Mouse (Mus musculus) limb, embryonic 13.5 days (tissue): ENCODE data around the gene Ptpn5. TPM values are rescaled to one million over a fixed set of nuclear protein-coding genes. Genes with fewer than 3 reads are reported as not detected.

Experiments
- ATAC-seq: fragments of 200-750 bp; cut with Nextera tagmentation; 2 replicates; pipeline ENCODE4 v1.8.0; 2017; ENCODE audit warnings: low read depth, moderate number of reproducible peaks, moderate TSS enrichment; ENCODE audit not compliant: low FRiP score
- H3K27ac ChIP-seq: fragments of 300-500 bp; sonication (generic); 2 replicates; pipeline ENCODE4 v1.5.1; 2015; ENCODE audit warnings: inconsistent platforms, mild to moderate bottlenecking, moderate library complexity
- H3K27me3 ChIP-seq: fragments of 300-500 bp; sonication (generic); 2 replicates; pipeline ENCODE4 v1.6.1; 2015; ENCODE audit warnings: mild to moderate bottlenecking, inconsistent platforms
- H3K36me3 ChIP-seq: fragments of 300-500 bp; sonication (generic); 2 replicates; pipeline ENCODE4 v1.6.1; 2015; ENCODE audit warnings: inconsistent platforms, mild to moderate bottlenecking, moderate library complexity
- H3K4me1 ChIP-seq: fragments of 300-500 bp; sonication (generic); 2 replicates; pipeline ENCODE4 v1.6.1; 2015; ENCODE audit warnings: inconsistent platforms
- H3K4me2 ChIP-seq: fragments of 300-500 bp; sonication (generic); replicated peaks from 2 replicates; pipeline ENCODE4 v1.6.1; 2015; ENCODE audit warnings: inconsistent platforms, mild to moderate bottlenecking, moderate library complexity
- H3K4me3 ChIP-seq: fragments of 300-500 bp; sonication (generic); 2 replicates; pipeline ENCODE4 v1.5.1; 2015; ENCODE audit warnings: moderate library complexity, mild to moderate bottlenecking, inconsistent platforms
- H3K9ac ChIP-seq: fragments of 300-500 bp; sonication (generic); 2 replicates; pipeline ENCODE4 v1.6.1; 2015; ENCODE audit warnings: mild to moderate bottlenecking, inconsistent platforms
- H3K9me3 ChIP-seq: fragments of 300-500 bp; sonication (generic); 2 replicates; pipeline ENCODE4 v1.6.1; 2016; ENCODE audit warnings: inconsistent platforms
- WGBS: fragments of 180-500 bp; shearing (Covaris S2); methylation state at CpG from one replicate; pipeline ENCODE4 v1.1.7; 2015; 5-methylcytosine and 5-hydroxymethylcytosine counted together
- polyA plus RNA-seq: library from polyadenylated mRNA; unstranded; fragments of >200 nt; fragmentation: Nextera tagmentation; extraction: Ambion mirVana; gene quantifications from 2 replicates; pipeline ENCODE4 v1.2.1, GENCODE M21; 2015

Ptpn5 gene
- polyA plus RNA-seq, 1 experiment from 2014 or later: 0.38 TPM

DNA sequence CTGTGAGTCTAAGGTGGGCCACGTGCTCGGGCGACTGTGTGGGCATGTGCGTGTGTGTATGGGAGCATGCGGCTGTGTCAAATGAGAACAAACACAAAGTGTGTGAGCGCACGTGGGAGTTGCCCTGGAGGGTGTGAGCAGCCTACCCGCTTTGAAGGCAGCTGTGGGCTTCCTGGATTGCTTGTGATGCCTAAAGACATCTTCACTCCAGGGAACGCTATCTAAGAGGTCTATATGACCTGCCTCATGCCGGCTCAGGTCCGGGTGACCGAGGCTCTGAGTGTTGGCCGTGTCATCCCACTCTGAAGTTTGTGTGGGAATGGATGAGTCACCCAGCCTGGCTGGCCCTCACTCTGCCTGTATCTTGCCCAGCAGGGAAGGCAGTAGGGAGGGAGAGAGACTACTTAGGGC is 24.7 kb downstream of the Ptpn5 start:
- Histone ChIP-seq H3K27ac (no peak overlapping the region), H3K4me1 (no peaks in the 10 kb centered on the region), H3K27me3 (no peaks in the 10 kb centered on the region), H3K9ac (no peak overlapping the region), H3K4me2 (no peak overlapping the region), H3K4me3 (no peak overlapping the region), H3K9me3 (no peaks in the 10 kb centered on the region), H3K36me3 (no peaks in the 10 kb centered on the region)
- no peak for ATAC-seq
- 88% methylated on average over 13 of the region's 13 CpGs for WGBS

DNA sequence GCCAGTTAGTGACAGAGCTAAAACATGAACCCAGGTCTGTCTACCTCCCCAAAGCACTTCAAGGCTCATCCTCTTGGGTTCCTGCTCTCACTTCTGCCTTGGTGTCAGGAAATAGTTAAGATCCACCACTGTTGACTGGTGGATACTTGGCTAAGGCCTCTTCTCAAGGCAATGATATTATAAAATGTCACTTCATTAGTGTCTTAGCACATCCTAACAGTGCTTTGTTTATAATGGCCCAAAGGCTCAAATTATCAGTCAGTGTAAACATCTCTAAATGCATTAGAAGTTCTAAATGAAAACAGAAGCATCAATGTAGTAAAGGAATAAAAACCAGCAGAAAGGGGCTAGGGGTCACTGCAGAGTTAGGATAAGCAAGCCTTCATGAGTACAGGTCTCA is 26.5 kb downstream of the Ptpn5 start:
- no peak for ATAC-seq
- no peaks in the 10 kb centered on the region for H3K27me3 ChIP-seq
- no peak overlapping the region for H3K27ac ChIP-seq
- no peak overlapping the region for H3K4me3 ChIP-seq
- H3K4me1 ChIP-seq: no peaks in the 10 kb centered on the region
- H3K36me3 ChIP-seq: no peaks in the 10 kb centered on the region
- no peak overlapping the region for H3K9ac ChIP-seq
- H3K9me3 ChIP-seq: no peaks in the 10 kb centered on the region
- no peak overlapping the region for H3K4me2 ChIP-seq

DNA sequence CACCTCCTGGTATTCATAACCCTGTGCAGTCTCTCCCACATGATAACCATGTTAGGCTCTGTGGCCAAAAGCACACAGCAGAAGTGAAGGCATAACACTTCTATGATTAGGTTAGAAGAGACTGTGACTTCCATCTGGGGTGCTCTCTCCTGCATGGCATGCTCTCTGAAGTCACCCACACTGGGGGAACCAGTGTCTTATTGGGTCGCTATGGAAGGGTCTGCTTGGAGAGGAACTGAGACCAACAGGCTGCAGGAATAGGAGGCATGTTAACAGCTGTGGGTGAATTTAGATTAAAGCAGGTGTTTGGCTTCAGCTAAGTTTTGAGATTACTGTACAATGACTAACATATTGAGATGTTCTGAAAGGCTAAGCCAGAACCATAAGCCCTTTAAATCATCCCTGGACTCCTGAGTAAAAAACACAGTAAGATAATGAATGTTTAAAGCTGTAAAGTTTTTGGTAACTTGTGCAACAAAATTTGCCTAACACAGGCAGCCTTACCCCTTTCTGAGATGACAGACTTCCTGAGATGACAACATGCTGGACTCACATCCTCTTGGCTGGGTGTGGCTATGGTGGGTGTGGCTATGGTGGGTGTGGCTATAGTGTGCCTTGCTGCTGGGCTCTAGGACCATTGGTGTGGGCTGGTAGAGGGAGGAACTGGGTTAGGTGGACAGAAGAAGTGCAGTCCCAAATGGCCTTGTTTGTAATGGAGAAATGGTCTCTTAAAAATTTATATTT is 29.6 kb downstream of the Ptpn5 start:
- Histone ChIP-seq H3K9me3 (no peaks in the 10 kb centered on the region), H3K4me1 (no peaks in the 10 kb centered on the region), H3K4me3 (no peak overlapping the region), H3K36me3 (no peaks in the 10 kb centered on the region), H3K27me3 (no peaks in the 10 kb centered on the region), H3K27ac (no peak overlapping the region), H3K9ac (no peak overlapping the region), H3K4me2 (no peak overlapping the region)
- WGBS: 77% methylated on average over 1 of the region's 1 CpGs
- ATAC-seq: no peak

DNA sequence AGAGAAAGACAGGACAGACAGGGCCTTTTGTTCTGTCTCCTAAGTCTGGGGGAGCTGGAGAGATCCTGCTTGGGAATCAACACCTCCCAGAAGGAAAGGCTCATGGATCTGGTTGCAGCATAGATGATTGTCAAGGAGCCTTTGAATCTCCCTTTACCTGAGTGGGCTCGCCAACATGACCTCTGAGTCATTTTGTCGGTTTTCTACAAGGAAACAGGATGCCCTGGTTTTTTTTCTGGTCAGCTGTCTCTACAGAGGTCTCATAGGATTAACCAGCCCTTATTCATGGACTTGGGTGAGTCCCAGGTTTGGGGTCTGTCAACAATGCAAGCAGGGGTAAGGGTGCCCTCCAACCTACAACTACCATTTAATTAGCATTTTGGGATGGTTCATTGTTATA is 30.5 kb downstream of the Ptpn5 start:
- ATAC-seq: no peak
- H3K4me2 ChIP-seq: no peak overlapping the region
- H3K4me1 ChIP-seq: no peaks in the 10 kb centered on the region
- WGBS: 71% methylated on average over 2 of the region's 2 CpGs
- H3K9me3 ChIP-seq: no peaks in the 10 kb centered on the region
- no peaks in the 10 kb centered on the region for H3K36me3 ChIP-seq
- no peak overlapping the region for H3K9ac ChIP-seq
- H3K27me3 ChIP-seq: no peaks in the 10 kb centered on the region
- no peak overlapping the region for H3K4me3 ChIP-seq
- H3K27ac ChIP-seq: no peak overlapping the region

DNA sequence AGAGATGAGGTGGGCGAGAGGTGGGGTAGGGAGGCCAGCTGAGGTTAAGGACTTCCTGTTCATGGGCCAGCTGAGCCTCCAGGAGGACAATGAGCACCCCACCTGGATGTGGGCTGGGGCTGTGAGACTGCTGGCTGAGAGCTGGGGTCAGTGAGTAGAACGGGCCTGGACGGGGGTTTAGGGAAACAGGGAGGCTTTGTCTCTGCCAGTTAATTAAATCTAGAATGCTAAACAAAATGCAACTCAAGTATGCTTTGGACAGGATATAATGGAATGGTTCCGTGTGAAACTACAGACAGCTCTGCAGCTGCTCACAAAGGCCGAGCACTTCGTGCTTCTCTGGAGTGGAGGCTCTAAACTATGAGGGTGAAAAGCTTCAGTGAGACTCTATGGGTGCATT is 32.9 kb downstream of the Ptpn5 start:
- Histone ChIP-seq H3K36me3 (no peaks in the 10 kb centered on the region), H3K9me3 (no peaks in the 10 kb centered on the region), H3K27me3 (no peaks in the 10 kb centered on the region), H3K4me1 (no peaks in the 10 kb centered on the region), H3K4me3 (no peak overlapping the region), H3K27ac (no peak overlapping the region), H3K4me2 (no peak overlapping the region), H3K9ac (no peak overlapping the region)
- ATAC-seq: no peak
- 73% methylated on average over 6 of the region's 6 CpGs for WGBS

DNA sequence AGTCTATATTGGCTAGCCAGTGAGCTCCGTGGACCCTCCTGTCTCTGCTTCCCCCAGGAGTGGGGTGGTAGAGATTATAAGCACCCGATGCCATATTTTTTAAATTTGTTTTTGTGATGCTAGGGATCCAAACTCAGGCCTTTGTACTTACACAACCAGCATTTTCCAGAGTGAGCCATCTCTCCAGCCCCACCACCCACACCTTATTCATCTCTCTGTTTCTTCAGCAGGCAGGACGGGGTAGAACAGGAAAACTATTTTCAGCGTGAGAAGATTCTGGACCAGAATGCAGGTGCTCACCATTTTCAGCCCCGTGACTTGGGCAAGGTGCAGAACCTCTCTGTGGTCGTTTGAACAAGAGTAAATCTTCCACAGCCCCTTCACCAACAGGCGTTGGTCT is 34.2 kb downstream of the Ptpn5 start:
- no peak for ATAC-seq
- H3K36me3 ChIP-seq: no peaks in the 10 kb centered on the region
- WGBS: 78% methylated on average over 7 of the region's 7 CpGs
- H3K9me3 ChIP-seq: no peaks in the 10 kb centered on the region
- no peak overlapping the region for H3K4me3 ChIP-seq
- no peaks in the 10 kb centered on the region for H3K4me1 ChIP-seq
- no peak overlapping the region for H3K27ac ChIP-seq
- H3K4me2 ChIP-seq: no peak overlapping the region
- no peak overlapping the region for H3K9ac ChIP-seq
- H3K27me3 ChIP-seq: no peaks in the 10 kb centered on the region

DNA sequence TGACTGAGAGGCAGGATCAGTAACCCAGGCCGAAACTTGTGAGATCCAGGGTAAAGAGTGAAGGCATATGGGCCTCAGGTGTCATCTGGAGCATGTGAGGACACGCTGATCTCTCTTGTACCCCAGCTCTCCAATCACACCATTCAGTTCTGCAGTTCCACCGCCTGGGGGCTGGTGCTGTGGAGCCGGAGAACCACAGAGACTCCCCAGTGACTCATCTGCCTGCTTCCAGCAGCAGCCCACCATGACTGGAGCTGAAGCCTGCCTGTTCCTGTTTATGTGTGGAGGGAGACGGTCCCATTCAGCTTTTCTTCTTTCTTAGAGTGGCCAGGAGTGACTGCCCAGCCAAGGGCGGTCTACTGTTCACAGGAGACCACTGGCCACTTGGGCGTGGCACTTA is 35.4 kb downstream of the Ptpn5 start:
- Histone ChIP-seq H3K27ac (no peak overlapping the region), H3K9me3 (no peaks in the 10 kb centered on the region), H3K4me1 (no peaks in the 10 kb centered on the region), H3K36me3 (no peaks in the 10 kb centered on the region), H3K27me3 (no peaks in the 10 kb centered on the region), H3K4me2 (no peak overlapping the region), H3K9ac (no peak overlapping the region), H3K4me3 (no peak overlapping the region)
- ATAC-seq: no peak
- 60% methylated on average over 7 of the region's 7 CpGs for WGBS

DNA sequence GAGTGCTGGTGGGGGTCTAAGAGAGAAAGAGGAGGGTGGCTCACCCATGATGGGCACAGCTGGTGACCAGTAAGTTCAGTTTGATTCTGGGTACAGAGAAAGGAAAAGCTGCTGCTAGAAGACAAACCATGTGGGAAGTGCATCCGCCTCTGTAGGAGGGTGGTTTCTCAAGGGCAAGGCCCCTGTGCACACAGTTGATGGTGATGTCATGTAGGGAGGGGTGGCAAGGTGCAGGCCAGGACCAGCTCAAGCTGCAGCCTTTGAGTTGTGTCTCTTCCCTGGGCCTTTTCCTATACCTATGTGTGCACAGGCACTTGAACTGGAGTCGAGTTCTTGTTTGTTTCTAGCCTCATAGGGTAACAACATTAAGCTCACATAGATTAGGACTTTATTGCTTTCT is 38.5 kb downstream of the Ptpn5 start:
- 67% methylated on average over 2 of the region's 2 CpGs for WGBS
- Histone ChIP-seq H3K4me2 (no peak overlapping the region), H3K9me3 (no peaks in the 10 kb centered on the region), H3K4me1 (no peaks in the 10 kb centered on the region), H3K27me3 (no peaks in the 10 kb centered on the region), H3K4me3 (no peak overlapping the region), H3K9ac (no peak overlapping the region), H3K36me3 (no peaks in the 10 kb centered on the region), H3K27ac (no peak overlapping the region)
- no peak for ATAC-seq

DNA sequence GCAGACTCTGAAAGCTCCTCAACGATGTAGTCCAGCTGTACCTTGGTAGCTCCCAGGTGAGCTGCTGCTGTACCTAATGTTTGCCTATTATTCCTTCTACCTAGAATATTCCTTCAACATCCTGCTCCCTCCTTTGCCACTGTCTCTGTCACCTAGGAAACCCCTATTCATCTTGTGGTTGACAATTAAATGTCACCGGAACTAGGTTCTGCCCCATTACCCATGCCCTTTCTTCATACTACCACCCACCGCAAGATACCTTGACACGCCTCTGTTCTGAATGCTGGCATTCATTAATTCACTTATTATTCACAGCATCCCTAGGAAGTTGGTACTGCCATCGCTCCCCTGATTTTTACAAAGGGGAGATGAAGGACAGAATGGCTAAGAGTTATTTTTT is 39.5 kb downstream of the Ptpn5 start:
- Histone ChIP-seq H3K9me3 (no peaks in the 10 kb centered on the region), H3K27me3 (no peaks in the 10 kb centered on the region), H3K9ac (no peak overlapping the region), H3K27ac (no peak overlapping the region), H3K4me3 (no peak overlapping the region), H3K36me3 (no peaks in the 10 kb centered on the region), H3K4me1 (no peaks in the 10 kb centered on the region), H3K4me2 (no peak overlapping the region)
- 88% methylated on average over 5 of the region's 5 CpGs for WGBS
- no peak for ATAC-seq

DNA sequence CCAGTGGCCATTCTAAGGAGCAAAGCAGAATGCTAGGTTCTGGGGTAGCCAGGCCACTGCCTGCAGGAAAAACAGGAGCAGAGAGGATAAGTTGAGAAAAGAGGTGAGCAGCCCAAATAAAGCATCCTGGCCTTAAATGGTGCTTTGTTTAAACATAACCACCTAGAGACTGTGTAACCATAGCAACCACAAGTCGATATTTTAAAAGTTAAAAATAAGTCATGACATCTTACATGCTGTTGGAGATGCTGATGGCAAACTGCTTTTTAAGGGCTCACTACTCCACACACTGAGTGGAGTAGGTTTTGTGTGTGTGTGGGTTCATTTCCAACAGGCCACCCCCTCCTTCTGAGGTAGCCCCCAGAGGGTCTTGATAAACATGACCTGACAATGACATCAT is 48.4 kb downstream of the Ptpn5 start:
- Histone ChIP-seq H3K27me3 (no peaks in the 10 kb centered on the region), H3K4me2 (no peak overlapping the region), H3K4me1 (peaks cover 4% of the 10 kb centered on the region; the same call in 1 of the 2 replicates), H3K9ac (no peak overlapping the region), H3K27ac (no peak overlapping the region), H3K36me3 (no peaks in the 10 kb centered on the region), H3K4me3 (no peak overlapping the region), H3K9me3 (no peaks in the 10 kb centered on the region)
- ATAC-seq: no peak
- WGBS: 65% methylated on average over 1 of the region's 1 CpGs

DNA sequence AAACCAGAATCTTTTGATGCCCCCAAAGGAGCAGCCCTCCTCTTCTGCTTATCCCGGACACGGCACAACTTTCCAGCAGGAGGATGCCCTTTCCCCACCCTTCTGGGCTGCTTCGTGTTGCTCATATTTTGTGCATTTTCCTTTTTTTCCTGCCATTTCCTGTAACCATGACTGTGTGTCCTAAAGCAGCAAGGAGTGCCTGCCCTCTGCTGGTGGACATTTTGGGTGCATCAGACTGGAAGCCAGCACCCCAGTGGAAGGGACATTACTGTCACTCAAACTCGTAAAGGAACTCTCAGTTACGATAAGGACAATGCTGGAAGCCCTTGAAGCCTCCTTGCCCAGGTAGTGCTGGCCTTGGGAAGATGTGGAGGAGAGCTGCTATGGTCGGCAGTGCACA is 52.2 kb downstream of the Ptpn5 start:
- Histone ChIP-seq H3K9ac (no peak overlapping the region), H3K27me3 (no peaks in the 10 kb centered on the region), H3K4me1 (peaks cover 4% of the 10 kb centered on the region; the same call in 1 of the 2 replicates), H3K27ac (no peak overlapping the region), H3K4me2 (no peak overlapping the region), H3K4me3 (no peak overlapping the region), H3K9me3 (no peaks in the 10 kb centered on the region), H3K36me3 (no peaks in the 10 kb centered on the region)
- 36% methylated on average over 6 of the region's 6 CpGs for WGBS
- no peak for ATAC-seq

DNA sequence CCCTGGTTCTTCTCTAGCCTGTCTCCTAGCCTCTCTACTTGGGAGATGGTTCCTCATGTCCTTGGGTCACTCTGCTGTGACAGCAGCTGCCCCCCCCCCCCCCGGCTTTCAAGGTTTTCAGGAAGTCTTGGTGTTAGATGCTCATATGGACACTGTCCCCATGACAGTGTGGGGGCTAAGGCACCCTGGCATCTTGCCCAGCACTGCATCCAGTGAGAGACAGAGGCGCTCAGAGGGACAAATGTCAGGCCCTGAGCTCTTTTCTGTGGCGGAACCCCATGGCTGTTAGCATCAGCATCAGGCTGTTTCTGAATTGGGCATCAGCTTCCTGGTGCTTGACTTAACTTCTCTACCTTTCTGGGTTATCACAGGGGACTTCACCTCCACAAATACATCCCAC is 52.6 kb downstream of the Ptpn5 start:
- no peak for ATAC-seq
- Histone ChIP-seq H3K9ac (no peak overlapping the region), H3K27ac (no peak overlapping the region)

DNA sequence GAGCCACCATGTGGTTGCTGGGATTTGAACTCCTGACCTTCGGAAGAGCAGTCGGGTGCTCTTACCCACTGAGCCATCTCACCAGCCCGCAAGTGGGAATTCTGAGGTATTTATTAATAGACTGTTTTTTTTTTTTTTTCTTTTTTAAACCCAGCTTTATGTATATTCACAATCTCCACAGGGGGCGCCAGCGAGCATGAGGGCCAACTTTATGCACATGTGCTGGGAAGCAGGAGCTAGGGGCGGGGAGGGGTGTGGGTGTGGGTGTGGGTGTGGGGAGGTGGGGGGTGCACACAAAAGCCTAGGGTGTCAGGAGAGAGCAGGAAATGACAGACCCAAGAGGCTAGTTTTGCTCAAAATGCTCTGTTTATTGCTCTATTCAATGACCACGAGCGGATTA is 56.0 kb downstream of the Ptpn5 start:
- ATAC-seq: no peak

More for the DNA sequence above, 52.6 kb downstream of the Ptpn5 start:
- Histone ChIP-seq H3K4me1 (peaks cover 4% of the 10 kb centered on the region; the same call in 1 of the 2 replicates), H3K36me3 (no peaks in the 10 kb centered on the region), H3K9me3 (no peaks in the 10 kb centered on the region), H3K27me3 (no peaks in the 10 kb centered on the region), H3K4me2 (no peak overlapping the region), H3K4me3 (no peak overlapping the region)
- WGBS: 62% methylated on average over 3 of the region's 3 CpGs

More for the DNA sequence above, 56.0 kb downstream of the Ptpn5 start:
- no peak overlapping the region for H3K9ac ChIP-seq
- no peak overlapping the region for H3K4me2 ChIP-seq
- peaks cover 22% of the 10 kb centered on the region for H3K4me1 ChIP-seq
- 65% methylated on average over 8 of the region's 8 CpGs for WGBS
- H3K9me3 ChIP-seq: no peaks in the 10 kb centered on the region
- no peaks in the 10 kb centered on the region for H3K36me3 ChIP-seq
- no peak overlapping the region for H3K27ac ChIP-seq
- H3K27me3 ChIP-seq: no peaks in the 10 kb centered on the region
- H3K4me3 ChIP-seq: no peak overlapping the region
